Mouse (Mus musculus) C2C12 (cell line): ENCODE data around the gene Zdhhc23.

Experiments
- CEBPB ChIP-seq: IDR thresholded peaks from one replicate; pipeline ENCODE4 v1.6.1; 2011; ENCODE audit warnings: low read depth, mild to moderate bottlenecking, control low read depth, moderate library complexity
- CTCF ChIP-seq: IDR thresholded peaks from one replicate; pipeline ENCODE4 v1.5.1; 2011; ENCODE audit not compliant: control insufficient read depth, insufficient read depth, insufficient read length
- MAX ChIP-seq: IDR thresholded peaks from one replicate; pipeline ENCODE4 v1.6.1; 2011; ENCODE audit warnings: mild to moderate bottlenecking, control low read depth
- MYOD1 ChIP-seq: IDR thresholded peaks from one replicate; pipeline ENCODE4 v1.6.1; 2011; ENCODE audit warnings: low read depth; ENCODE audit not compliant: control insufficient read depth, insufficient read length

DNA sequence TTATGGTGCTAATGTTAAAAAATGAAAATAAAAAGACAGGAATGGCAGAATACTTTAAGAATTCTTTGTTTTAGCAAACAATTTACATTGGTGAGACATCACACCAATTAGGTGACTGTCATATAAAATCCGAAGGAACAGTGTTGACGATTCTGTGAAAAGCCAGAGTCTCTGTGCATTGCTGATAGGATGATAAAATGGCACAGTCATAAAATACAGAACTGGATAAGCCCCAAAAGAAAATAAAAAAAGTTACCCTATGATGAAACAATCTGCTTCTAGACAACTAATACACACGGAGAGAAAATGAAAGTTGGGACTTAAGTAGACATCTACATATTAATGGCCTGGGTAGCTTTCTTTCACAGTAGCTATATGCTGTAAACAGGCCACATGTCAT, 15.0 kb upstream of the Zdhhc23 start:
- no peak for TF ChIP-seq MYOD1
- TF ChIP-seq CEBPB: no peak
- TF ChIP-seq CTCF: no peak
- TF ChIP-seq MAX: no peak
